ENCODE assay signal across 30 mouse cellular contexts in the genomic region with DNA sequence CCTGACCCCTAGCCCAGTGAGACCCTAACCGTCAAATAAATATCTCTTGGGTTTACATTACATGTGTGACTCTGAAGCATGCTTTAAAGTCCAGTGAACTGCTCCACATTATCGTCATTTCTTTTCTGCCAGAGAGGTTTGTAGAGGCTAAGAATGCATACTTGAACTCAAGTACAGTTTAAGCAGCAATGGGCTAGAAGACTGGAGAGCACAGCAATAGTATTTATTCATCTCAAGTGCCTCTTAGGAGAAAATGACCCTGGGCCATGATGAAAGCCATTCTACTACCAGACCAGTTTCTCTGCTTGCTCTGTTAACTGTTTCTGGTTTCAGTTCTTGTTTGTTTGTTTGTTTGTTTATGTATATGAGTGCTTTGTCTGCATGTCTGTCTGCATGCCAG. TPM values are rescaled to one million over a fixed set of nuclear protein-coding genes. Genes with fewer than 3 reads are reported as not detected.
DNase-seq lines count a peak whose midpoint lies in the region; ATAC-seq and TF ChIP-seq lines count a peak whose summit lies in the region.
"Had no signal": no experiment of that assay in that cellular context is flagged by ENCODE, and none has a peak within 500 bp of the region (broad histone marks: within the 10 kb centered on the region; RNA-seq: fewer than 3 reads in every experiment).

No protein-coding gene starts in this region.

- H3K9ac ChIP-seq in lung, embryonic 15.5 days: no peak overlapping the region
- H3K9ac ChIP-seq: embryonic facial prominence, embryonic 13.5 days; forebrain, embryonic 12.5 days; forebrain, embryonic 15.5 days; hindbrain, embryonic 12.5 days; hindbrain, embryonic 15.5 days had no signal

- WGBS in lung, embryonic 15.5 days: 28% methylated on average over 2 of the region's 2 CpGs

- no peaks in the 10 kb centered on the region for H3K36me3 ChIP-seq in lung, embryonic 15.5 days
- H3K36me3 ChIP-seq: embryonic facial prominence, embryonic 10.5 days; embryonic facial prominence, embryonic 13.5 days; forebrain, embryonic 12.5 days; forebrain, embryonic 15.5 days; G1E; hindbrain, embryonic 12.5 days; hindbrain, embryonic 15.5 days had no signal

- DNase-seq in lung, postnatal 4 days: no peak
- DNase-seq in lung, postnatal 10 days: peak; percentile 33
- DNase-seq in lung, postnatal 36 days: peak; percentile 77
- DNase-seq in gastrocnemius, postnatal 14 days: no peak
- no peak for DNase-seq in gastrocnemius, adult 2 months
- DNase-seq: adrenal gland, postnatal 14 days; B cell, adult 2 months; cerebellum, adult 11-12 months; cerebellum, adult 8-10 months; cerebellum, postnatal 10 days; cerebellum, postnatal 36 days; embryo, embryonic 11 days; gastrocnemius, postnatal 10 days had no signal

- TF ChIP-seq CTCF in gastrocnemius, adult 2 months (IDR thresholded peaks at IDR 0.05): no peak

- H3K27me3 ChIP-seq in lung, embryonic 15.5 days: no peaks in the 10 kb centered on the region
- H3K27me3 ChIP-seq: CH12.LX; hindbrain, embryonic 12.5 days; hindbrain, embryonic 15.5 days; Patski had no signal

- H3K9me3 ChIP-seq in lung, embryonic 15.5 days: no peaks in the 10 kb centered on the region
- H3K9me3 ChIP-seq: embryonic facial prominence, embryonic 10.5 days; embryonic facial prominence, embryonic 13.5 days; forebrain, embryonic 12.5 days; forebrain, embryonic 15.5 days; G1E; hindbrain, embryonic 12.5 days; hindbrain, embryonic 15.5 days had no signal

- no peak overlapping the region for H3K4me3 ChIP-seq in lung, embryonic 15.5 days
- H3K4me3 ChIP-seq in gastrocnemius, adult 2 months: no peak overlapping the region
- H3K4me3 ChIP-seq: embryonic facial prominence, embryonic 10.5 days; embryonic facial prominence, embryonic 13.5 days; erythroblast, embryonic 14.5 days; forebrain, embryonic 12.5 days; forebrain, embryonic 15.5 days; hindbrain, embryonic 12.5 days; hindbrain, embryonic 15.5 days had no signal

- intact Hi-C loops in gastrocnemius, postnatal 14 days (cut with DNase I; ENCODE audit: low total_unique reads): no loop called here
- intact Hi-C loops in gastrocnemius, adult 2 months (cut with DNase I): no loop called here

- no peak overlapping the region for H3K4me2 ChIP-seq in lung, embryonic 15.5 days
- H3K4me2 ChIP-seq: embryonic facial prominence, embryonic 13.5 days; forebrain, embryonic 12.5 days; forebrain, embryonic 15.5 days; heart, embryonic 11.5 days; hindbrain, embryonic 12.5 days; hindbrain, embryonic 15.5 days had no signal

- peak overlapping the region; percentile 42 for H3K27ac ChIP-seq in lung, embryonic 15.5 days
- H3K27ac ChIP-seq in gastrocnemius, adult 2 months: no peak overlapping the region
- H3K27ac ChIP-seq: embryonic facial prominence, embryonic 10.5 days; embryonic facial prominence, embryonic 13.5 days; forebrain, embryonic 12.5 days; forebrain, embryonic 15.5 days; hindbrain, embryonic 12.5 days; hindbrain, embryonic 15.5 days had no signal

- peaks cover 24% of the 10 kb centered on the region for H3K4me1 ChIP-seq in lung, embryonic 15.5 days

- ATAC-seq in lung, embryonic 15.5 days (ENCODE audit: borderline replicate concordance, extremely low read depth, low FRiP score, low TSS enrichment): 0 out of 2 replicates have a peak, but pooled peaks have one; percentile 42
- ATAC-seq: forebrain, embryonic 15.5 days; Patski had no signal

RNA-seq across cellular contexts. Expression of a gene that starts 38.9 kb away (rescaled TPM):
- 0.05 and 0.20 TPM in 2 replicates for polyA plus RNA-seq in lung, embryonic 15.5 days (2015; fragmentation: Nextera tagmentation; extraction: Ambion mirVana)
- under 1 TPM in 1 of 2 experiments, not detected in 1; 0.07 TPM for total RNA-seq in gastrocnemius, postnatal 14 days (2021)
- not detected for total RNA-seq in gastrocnemius, adult 2 months (2021)
- total RNA-seq: adrenal gland, adult 18-20 months; gastrocnemius, postnatal 10 days; gastrocnemius, postnatal 4 days; heart, adult 8-10 months; heart, postnatal 25 days had no signal
- polyA plus RNA-seq: embryonic facial prominence, embryonic 13.5 days; erythroblast, embryonic 14.5 days; forebrain, embryonic 12.5 days; G1E; heart, embryonic 14.5 days had no signal

RNA-seq across cellular contexts. Expression of a gene that starts 39.0 kb away (rescaled TPM):
- 27.5 and 29.7 TPM in 2 replicates for polyA plus RNA-seq in lung, embryonic 15.5 days (2015; fragmentation: Nextera tagmentation; extraction: Ambion mirVana)
- 10 to 100 TPM in 1 of 2 experiments, 1 to 10 TPM in 1; 9.3 to 11.2 TPM for total RNA-seq in gastrocnemius, postnatal 14 days (2021)
- total RNA-seq in gastrocnemius, adult 2 months (2021): 10 to 100 TPM; 11.1 to 12.2 TPM

Comparison
In these comparisons a context has a peak if more than half of its experiments do, and no peak if none do; other contexts are left out.
1. DNase-seq: peak in lung, postnatal 10 days (single experiment) and lung, postnatal 36 days (single experiment); none in lung, postnatal 4 days (0 of 2), gastrocnemius, postnatal 14 days (single experiment) and gastrocnemius, adult 2 months (single experiment).